Mouse (Mus musculus): ENCODE data around the gene Sfta2.

Sfta2 gene

DNA sequence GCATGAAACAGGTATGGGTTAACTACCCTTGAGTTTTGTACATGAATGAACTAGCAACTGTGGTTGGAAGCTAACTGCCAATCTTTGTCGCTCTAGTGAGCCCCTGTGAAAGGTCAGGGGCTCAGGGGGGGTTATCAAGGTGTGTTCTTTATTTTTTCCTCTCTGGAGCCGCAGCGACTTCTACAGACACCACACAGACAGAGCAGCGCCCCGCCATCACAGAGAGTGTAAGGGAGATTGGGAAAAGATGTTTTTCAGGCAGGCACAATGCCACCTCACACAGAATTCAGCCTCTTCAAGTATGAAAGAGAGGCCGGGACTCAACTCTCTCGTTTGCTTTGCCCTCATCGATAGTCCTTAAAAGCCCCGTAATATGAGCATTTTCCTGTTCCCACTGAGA lies 9.2 kb upstream of the Sfta2 start:
- DNase-seq (ENCODE audit: low spot score in 2 of 2), result no peak

DNA sequence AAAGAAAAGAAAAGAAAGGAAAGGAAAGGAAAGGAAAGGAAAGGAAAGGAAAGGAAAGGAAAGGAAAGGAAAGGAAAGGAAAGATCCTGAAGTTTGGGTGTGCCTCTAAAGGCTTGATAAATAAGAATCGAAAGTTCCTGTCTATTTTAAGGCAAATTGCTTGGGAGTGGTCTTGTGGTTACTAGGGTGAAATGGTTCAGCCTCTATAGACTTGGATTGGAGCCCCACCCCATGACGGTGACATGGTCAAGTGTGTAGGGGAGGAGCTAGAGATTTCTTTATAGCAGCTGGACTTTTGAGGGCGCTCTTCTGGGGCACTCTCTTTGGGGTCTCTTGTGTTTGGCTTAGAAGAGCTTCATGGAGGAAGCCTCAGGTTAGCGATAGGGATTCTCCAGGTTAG lies 7.6 kb upstream of the Sfta2 start:
- DNase-seq (ENCODE audit: low spot score in 2 of 2), result no peak

DNA sequence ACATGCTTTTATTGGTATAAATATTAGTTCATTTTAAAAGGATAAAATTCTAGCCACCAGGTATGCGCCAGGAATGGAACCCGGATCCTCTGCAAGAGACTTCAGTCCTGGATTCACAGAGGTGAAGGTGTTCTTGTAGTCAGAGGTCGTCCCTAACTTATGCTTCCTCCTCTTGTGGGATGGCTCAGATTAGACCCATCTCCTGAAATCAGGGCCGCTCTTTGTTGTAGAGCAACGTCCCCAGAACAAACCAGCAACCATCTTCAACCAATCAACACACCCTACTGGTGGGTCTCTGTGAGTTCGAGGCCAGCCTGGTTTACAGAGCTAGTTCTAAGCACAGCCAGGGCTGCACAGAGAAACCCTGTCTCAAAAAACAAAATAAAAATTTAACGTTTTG lies 6.9 kb upstream of the Sfta2 start:
- DNase-seq (ENCODE audit: low spot score in 2 of 2), result no peak

DNA sequence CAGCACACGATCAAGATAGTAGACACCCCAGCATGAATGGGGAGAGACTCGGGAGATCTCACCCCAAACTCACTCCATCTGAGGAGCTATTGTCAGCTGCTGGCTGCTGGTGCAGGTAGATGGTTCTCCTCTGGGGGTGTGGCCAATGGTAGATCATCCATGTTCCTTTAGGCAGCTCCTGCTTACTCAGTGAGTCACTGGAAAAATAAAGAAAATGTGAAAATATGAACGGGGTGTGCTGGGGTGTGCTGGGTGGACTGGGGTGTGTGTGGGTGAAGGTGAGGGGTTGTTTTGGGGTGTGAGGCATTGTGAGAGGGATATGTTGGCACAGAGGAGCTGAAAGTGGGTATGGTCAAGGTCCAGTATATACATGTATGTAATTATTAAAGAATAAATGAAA lies 4.0 kb upstream of the Sfta2 start:
- no peak for DNase-seq (ENCODE audit: low spot score in 2 of 2)

DNA sequence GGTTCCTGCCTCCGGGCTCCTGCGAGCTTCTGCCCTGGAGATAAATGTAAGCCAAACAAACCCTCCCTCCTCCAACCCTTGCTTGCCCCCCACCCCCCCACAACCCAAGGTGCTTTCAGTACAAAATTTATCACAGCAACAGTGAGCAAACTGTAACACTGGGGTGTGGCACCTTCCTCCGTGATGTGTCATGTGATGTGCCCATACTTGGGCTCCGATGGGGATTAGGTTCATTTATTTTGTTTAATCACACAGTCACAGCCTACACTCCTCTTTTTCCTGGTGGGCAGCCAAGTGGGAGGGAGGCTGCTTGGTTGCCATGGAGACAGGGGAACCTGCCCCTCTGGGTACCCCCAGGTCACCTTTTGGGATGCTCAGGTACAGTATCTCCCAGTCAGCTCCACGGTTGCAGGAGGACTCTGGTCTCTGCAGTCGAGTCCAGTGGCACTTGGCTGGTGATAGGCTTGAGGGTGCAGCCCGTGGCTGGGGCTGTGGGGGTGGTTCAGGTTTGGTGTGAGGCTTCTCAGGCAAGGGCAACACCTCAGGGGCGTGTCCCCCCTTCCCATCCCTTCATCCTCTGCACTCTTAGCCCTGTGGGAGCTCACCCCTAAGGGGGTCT lies 496 bp downstream of the Sfta2 start:
- no peak for DNase-seq (ENCODE audit: low spot score in 2 of 2)

DNA sequence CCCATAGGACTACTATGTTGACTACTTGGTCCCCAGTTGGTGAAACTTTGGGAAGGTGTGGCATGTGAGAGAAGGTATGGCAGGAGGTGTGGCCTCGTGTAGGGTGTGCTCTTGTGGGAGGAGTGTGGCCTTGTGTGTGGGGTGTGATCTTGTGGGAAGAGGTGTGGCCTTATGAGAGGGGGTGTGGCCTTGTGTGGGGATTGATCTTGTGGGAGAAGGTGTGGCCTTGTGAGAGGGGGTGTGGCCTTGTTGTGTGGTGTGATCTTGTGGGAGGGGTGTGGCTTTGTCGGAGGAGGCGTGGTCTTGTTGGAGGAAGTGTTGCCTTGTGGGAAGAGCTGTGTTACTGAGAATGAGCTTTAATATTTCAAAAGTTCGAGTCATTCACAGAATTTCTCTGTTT lies 15.8 kb downstream of the Sfta2 start:
- DNase-seq (ENCODE audit: low spot score in 2 of 2), result no peak

DNA sequence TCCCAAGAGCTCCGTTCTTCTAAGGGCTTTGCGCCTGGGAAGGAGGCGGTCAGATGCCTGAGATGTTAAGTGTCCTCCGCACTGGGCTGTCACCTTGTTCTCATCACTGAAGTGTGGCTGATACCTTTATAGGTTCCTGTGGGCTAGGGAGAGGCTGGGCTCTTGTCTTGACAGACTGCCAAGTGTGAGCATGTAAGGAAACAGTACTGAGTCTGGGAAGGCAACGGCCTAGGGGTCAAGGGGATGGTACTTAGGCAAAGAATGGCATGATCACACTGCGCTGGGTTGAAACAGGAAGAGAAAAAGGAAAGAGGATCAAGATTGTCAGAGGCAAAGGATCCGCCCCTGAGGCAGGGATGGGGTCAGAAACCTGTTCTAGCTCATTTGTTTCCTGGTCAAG lies 25.2 kb downstream of the Sfta2 start, which contains the start of gene Gm9573:
Gm9573 (minus strand) TSS at position 101 of the 400 bp plus-strand sequence.
- DNase-seq (ENCODE audit: low spot score in 2 of 2), result no peak

DNA sequence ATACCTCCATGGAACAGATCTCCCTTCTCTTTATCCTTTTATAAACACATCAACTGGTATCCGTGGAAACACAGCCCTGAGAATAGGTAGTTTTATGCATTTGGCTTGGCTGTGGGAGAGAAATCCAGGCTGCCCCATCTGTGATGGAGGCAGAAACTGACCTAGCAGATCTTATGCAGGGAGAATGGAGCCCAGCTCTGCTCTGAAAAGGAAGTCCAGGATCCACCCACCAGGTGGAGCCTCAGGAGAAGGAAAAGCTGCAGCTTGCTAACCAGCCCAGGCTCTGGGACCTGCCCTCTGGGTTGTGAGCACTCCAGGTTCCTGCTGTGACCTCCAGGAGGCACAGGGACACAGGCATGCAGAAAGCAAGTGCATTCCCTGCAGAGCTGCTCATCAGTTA lies 32.6 kb downstream of the Sfta2 start:
- DNase-seq (ENCODE audit: low spot score in 2 of 2), result no peak

DNA sequence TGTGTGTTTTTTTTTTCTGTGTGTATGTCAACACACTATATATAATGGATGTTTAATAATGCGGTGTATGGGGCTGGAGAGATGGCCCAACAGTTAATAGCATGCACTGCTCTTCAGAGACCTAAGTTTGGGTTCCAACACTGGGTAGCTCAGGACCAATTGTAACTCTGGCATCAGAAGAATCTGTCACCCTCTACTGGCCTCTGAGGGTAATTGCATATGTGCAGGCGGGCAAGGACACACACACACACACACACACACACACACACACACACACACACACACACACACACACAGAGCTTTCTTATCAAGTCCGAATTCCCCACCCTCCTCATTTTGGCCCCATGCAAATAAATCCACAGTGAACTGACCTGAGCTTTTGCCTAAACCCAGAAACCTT lies 33.9 kb downstream of the Sfta2 start:
- DNase-seq (ENCODE audit: low spot score in 2 of 2), result no peak

DNA sequence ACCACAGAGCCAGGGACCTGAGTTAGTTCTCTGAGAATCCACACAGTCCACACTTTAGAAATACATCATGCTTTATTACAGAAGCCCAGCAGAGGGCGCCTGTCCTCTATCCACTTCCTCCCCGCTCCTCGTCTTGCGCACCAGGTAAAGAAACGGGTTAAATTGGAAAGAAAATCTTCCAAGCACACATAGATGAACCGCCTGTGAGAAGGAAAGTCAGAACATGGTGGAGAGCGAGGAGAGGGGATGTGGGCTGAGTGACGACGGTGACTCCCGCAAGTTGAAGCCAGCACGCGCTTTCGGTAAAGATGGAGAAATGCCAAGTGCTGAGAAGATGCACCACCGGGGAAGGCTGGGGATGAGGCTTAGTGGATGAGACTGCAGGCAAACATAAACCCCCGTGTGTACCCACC lies 34.4 kb downstream of the Sfta2 start:
- DNase-seq (ENCODE audit: low spot score in 2 of 2), result peak; percentile 43 to 66

DNA sequence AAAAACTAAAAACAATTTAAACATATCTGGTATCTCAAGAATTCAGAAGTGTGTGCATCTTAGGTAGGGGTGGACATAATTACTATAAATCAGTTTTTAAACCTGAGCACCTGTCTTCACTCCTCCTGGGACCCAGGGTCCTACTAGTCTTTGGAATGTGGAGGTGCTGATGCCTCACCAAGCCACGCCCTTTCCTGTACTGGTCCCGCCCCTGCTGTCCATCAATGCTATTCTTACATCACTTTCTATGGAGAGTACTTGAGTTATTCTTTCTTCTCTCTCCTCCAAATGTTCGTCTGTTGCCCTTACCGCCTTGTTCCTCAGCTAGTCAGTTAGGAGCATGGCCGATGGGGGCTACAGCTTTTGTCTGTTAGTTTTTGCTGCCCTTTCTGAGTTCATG lies 35.0 kb downstream of the Sfta2 start:
- DNase-seq (ENCODE audit: low spot score in 2 of 2), result peak in 1 of 2 experiments; percentile 27

DNA sequence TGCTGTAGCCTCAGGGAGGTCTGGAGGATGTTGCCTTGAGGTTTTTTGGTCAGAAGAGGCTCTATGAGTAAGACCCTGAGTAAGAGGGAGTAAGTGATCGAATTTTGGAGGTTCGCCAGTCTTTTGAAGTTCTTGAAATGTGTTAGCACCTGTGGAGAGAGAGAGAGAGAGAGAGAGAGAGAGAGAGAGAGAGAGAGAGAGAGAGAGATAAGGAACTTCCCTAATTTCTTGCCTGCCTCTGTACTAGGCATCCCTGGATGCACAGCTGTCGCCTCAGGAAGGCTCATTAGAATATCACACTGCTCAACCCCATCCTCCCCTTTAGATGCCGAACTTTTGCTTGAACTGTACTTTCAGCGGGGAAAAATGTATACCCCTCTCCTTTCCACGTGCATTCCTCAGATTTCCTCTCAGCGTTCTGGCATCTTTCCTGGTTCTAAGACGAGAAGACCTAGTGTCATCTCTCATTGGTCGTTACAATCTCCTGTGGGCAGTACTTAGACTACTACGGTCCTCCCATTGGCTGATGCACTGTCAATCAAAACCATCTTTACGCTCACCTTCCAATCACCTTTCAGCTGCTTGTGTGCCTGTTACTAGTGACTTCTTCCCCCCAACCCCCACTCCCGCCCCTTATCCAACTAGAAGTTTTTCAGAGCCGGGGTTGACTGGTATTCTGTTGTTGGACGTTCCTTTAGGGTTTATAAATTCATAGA lies 37.3 kb downstream of the Sfta2 start:
- peak; percentile 77 to 79 for DNase-seq (ENCODE audit: low spot score in 2 of 2)

DNA sequence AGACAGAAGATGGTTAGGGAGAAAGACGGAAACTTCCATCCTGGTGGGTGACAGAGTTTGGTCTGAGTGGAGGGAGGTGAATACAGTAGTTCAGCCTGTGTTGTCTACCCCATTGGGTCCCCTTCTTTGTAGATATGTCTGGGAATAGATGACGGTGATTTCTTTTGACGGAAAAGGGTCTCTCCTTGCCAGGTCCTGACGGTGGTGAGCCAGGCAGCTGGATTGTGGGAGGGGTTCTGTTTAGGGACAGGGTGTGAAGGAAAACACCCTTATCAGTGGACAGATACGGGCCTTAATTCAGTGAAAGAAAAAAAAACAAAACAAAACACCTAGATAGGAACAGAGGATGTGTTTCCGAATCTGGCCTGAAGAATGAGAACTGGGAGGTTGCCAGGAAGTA lies 38.0 kb downstream of the Sfta2 start:
- no peak for DNase-seq (ENCODE audit: low spot score in 2 of 2)

DNA sequence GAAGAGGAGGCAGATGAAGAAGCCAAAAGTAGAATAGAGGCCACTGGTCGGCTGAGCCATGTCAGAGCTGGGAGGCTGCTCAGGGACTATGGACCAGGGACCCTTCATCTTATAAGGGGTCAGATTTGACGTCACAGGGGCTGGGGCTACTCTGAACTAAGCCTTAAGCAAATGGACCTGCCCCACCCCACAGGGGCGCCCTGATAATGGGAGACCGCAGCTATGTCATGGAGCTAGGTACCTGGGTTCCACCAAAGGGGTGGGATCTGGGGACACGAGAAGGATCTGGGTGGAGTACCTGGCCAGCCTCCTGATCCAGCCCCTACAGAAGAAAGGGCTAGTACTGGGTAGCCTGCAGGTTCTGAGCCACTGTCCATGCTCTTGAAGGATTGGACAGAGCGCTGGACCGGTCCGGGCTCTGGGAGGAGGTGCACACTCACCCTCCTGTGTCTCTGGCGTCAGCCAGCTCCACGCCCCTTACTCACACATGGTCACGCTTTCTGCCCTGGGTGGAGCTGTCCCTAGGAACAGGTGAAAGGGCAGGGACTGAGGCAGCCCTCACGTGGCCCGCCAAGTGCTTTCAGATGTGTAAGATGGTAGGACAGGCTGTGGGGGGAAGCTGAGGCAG lies 42.4 kb downstream of the Sfta2 start, which contains the start of gene Mucl3:
Mucl3 (minus strand) TSS at position 87 of the 628 bp plus-strand sequence.
- no peak for DNase-seq (ENCODE audit: low spot score in 2 of 2)

DNA sequence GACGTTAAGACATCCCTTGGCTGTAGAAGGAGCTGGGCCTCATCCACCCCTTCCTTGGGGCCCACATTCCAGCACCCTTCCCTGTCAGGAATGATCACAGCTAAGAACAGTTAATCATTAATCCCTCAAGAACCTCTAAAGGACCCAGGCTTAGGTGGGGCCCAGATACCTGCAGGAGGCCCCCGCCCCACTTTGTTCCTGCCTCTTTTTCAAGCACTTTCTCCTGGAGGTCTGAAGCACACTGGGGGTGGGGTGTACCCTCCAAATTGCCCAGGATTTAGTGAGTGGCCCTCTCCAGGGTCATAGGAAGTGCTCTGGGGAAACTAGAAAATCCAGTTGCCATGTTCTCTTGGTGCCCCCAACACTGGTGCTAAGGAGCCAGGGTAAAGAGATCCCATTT lies 48.1 kb downstream of the Sfta2 start:
- no peak for DNase-seq (ENCODE audit: low spot score in 2 of 2)

DNA sequence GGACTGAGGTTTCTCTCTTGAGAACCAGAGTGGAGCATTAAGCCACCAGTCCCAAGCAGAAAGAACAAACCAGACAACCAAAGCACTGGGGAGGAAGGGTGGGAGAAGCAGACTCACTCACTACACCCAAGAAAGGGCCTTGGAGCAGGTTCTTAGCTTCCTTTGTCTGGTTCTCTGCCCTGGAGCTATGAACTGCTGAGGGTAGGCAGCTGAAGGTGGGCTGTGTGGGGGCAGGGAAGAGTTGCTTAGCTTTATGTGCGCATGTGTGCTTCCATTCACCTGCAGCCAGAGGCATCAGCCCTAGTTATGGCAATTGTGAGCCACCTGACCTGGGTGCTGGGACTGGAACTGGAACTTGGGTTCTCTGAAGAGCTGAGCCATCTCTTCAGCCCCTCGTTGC lies 51.7 kb downstream of the Sfta2 start:
- DNase-seq (ENCODE audit: low spot score in 2 of 2), result no peak

DNA sequence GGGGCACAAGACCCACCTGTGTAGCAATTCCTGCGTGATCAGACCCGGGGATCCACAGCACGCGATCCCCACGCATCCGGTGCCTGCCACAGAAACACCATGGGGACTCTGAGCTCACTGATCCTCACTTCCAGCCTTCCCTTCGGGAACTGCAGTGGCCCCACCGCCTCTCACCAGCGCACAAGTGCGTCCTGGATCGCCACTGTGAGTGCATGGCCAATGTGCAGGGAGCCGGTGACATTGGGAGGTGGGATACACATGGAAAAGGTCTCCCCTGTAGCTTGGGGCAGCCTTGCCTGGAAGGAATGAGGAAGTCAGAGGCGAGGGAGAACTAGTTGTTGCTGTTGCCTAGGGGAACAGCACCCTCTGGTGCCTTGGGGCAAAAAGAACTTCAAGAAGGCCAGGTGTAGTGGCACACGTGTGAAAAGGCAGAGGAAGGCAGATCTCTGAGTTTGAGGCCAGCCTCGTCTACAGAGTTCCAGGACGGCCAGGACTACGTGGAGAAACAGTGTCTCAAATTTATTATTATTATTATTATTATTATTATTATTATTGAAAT lies 64.7 kb downstream of the Sfta2 start:
- no peak for DNase-seq (ENCODE audit: low spot score in 2 of 2)

DNA sequence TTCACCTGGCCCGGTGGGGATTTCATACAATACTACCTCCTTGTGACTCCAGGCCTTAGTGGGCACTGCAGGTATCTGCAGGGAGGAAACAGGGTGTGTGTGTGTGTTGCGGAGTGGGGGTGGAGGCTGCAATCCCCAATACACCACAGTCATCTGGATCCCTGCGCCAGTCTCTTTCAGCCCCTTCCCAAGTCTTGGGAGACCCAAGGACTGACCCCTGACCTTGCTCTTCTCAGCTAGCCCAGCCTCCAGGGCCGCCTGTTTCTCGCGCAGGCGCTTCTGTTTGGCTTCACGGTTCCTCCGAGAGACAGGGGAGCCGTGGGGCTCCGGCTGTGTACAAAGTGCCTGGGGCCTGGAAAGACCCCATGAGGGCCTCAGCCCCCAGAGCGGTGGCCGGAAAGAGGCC lies 65.5 kb downstream of the Sfta2 start:
- no peak for DNase-seq (ENCODE audit: low spot score in 2 of 2)

DNA sequence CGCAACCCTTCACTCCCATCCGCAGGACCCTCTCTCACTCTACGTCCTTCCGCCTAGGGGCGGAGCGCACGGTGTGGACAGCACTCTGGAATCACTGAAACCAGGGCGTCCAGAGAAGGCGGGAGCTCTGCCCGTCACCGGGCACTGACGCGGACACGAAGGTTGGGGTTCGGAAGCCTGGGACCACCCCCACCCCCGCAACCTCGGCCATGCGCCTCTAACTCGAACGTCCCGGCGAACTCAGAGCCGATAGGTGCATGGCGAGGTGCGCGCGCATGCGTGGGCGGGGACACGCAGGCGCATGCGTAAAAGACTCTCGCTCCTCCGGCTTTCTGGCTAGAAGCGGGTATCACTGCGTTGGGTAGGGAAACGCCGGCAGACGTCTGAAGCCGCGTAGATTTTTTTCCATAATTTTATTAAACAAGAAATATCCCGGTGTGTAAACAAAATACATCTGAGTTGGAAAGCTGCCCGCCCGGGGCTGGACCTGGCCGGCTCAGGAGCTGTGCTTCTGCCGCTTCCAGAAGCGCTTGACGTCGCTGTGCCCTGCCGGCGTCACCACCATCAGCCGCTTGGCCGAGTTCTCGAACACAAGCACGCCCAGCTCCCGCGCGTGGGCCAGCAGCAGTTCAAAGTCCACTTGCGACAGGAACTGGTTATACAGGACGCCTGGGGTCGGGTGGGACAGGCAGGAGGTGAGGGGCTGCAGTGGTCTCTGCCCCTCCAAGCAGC lies 66.2 kb downstream of the Sfta2 start, which contains the start of gene Vars2:
Vars2 (minus strand) TSS at position 259 of the 732 bp plus-strand sequence.
- DNase-seq (ENCODE audit: low spot score in 2 of 2), result peak; percentile 96 to 98

DNA sequence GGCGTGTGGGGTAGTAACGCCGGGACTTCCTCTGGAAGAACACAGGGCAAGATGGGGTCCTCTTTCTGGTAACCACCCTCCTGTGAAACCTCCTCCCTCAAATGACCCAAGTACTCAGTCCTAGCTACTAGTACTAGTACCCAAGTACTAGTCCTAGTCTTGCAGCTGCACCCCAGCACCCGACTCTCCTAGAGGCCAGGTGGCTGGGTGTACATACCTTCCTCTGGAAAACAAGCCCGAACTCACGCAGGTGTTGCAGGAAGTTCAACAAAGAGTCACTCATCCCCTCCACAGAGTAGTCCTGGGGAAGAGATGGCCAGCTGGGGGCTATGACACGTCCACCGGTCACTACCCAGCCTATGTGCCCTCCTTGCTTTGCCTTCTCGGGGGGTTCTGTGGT lies 68.4 kb downstream of the Sfta2 start:
- DNase-seq (ENCODE audit: low spot score in 2 of 2), result no peak

DNA sequence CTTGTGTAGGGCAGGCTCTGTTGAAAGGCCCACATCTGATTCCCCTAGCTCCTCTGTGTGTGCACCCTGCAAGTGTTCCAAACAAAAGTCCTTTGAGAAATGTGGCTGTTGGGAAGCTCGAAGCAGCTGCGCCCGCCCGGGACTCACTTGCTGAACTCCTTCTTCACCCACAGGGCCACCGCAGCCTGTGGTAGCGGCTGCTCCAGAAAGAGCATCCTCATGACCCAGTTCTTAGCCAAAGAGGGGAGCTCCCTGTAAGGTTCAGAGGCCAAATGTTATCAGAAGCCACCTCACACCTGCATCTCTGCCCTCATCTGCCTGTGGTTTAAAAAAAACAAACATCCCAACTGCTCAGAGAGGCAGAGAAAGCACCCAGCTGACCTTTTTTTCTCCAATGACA lies 70.5 kb downstream of the Sfta2 start:
- no peak for DNase-seq (ENCODE audit: low spot score in 2 of 2)

DNA sequence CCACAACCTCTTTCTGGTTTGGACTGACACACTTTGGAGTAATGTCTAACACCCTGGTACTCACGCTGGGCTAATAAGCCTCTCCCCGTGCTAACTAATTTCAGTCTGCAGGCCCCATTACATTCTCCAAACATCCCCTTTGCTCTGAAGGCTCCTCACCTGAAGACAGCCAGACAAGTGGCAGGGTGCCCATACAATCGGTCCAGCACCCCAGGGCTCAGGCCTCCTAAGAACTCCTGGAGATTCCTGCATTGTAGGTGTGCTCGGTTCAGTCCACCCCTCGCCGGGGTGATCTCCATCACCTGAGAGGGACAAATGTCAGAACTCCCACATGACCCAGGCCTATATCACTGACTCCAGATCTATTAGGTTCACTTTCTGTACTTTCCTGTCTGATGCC lies 71.2 kb downstream of the Sfta2 start:
- DNase-seq (ENCODE audit: low spot score in 2 of 2), result no peak
